Mouse (Mus musculus) kidney, postnatal 0 days (tissue): ENCODE results near the gene Ccdc88c. TPM values are rescaled to one million over a fixed set of nuclear protein-coding genes. Genes with fewer than 3 reads are reported as not detected.

Source experiments
- ATAC-seq: fragments of 200-750 bp; cut with Nextera tagmentation; replicated peaks from 2 replicates; pipeline ENCODE4 v1.8.0; 2017; ENCODE audit warnings: low read depth, moderate number of reproducible peaks, moderate TSS enrichment, moderate library complexity; ENCODE audit not compliant: low FRiP score
- DNase-seq: peaks from one replicate; pipeline ENCODE4 v3.0.0-alpha.2; 2016; ENCODE audit warnings: low spot score
- H3K27ac ChIP-seq: fragments of 300-500 bp; sonication (generic); 2 replicates; pipeline ENCODE4 v1.5.1; 2014; ENCODE audit warnings: mild to moderate bottlenecking
- H3K27me3 ChIP-seq: fragments of 300-500 bp; sonication (generic); 2 replicates; pipeline ENCODE4 v1.6.1; 2014; ENCODE audit warnings: low read length, mixed read lengths; ENCODE audit not compliant: insufficient read depth
- H3K36me3 ChIP-seq: fragments of 300-500 bp; sonication (generic); 2 replicates; pipeline ENCODE4 v1.6.1; 2014; ENCODE audit warnings: low read length, mixed read lengths; ENCODE audit not compliant: insufficient read depth
- H3K4me1 ChIP-seq: fragments of 300-500 bp; sonication (generic); replicated peaks from 2 replicates; pipeline ENCODE4 v1.6.1; 2014; ENCODE audit warnings: antibody characterized with exemption, low read length, mixed read lengths; ENCODE audit not compliant: insufficient read depth
- H3K4me2 ChIP-seq: fragments of 300-500 bp; sonication (generic); 2 replicates; pipeline ENCODE4 v1.6.1; 2014; ENCODE audit warnings: mild to moderate bottlenecking, low read length, moderate library complexity, mixed read lengths
- H3K4me3 ChIP-seq: fragments of 300-500 bp; sonication (generic); replicated peaks from 2 replicates; pipeline ENCODE4 v1.5.1; 2014; ENCODE audit warnings: low read depth, low read length
- H3K9ac ChIP-seq: fragments of 300-500 bp; sonication (generic); 2 replicates; pipeline ENCODE4 v1.6.1; 2014; ENCODE audit warnings: low read depth, low read length
- H3K9me3 ChIP-seq: fragments of 300-500 bp; sonication (generic); replicated peaks from 2 replicates; pipeline ENCODE4 v1.6.1; 2016; ENCODE audit warnings: low read length, inconsistent platforms, mixed read lengths
- CTCF ChIP-seq: IDR thresholded peaks from 2 replicates; pipeline ENCODE4 v1.5.1; 2016; ENCODE audit warnings: antibody characterized with exemption, low read depth, mild to moderate bottlenecking, moderate library complexity
- WGBS: fragments of 180-500 bp; shearing (Covaris S2); extraction: QIAGEN DNeasy Blood & Tissue Kit; methylation state at CpG from one replicate; pipeline ENCODE4 v1.1.7; 2014; 5-methylcytosine and 5-hydroxymethylcytosine counted together
- polyA plus RNA-seq: library from polyadenylated mRNA; unstranded; fragments of >200 nt; fragmentation: Nextera tagmentation; extraction: Ambion mirVana; gene quantifications from 2 replicates; pipeline ENCODE4 v1.2.1, GENCODE M21; 2015

Ccdc88c gene
- polyA plus RNA-seq, 1 experiment from 2014 or later = 7.8 TPM

GRCm38 (mm10) chr12:101025379-101025778, 3.5 kb downstream of the Ccdc88c start:
- TF ChIP-seq CTCF = no peak
- Histone ChIP-seq H3K9ac (no peak overlapping the region), H3K4me1 (peaks cover 4% of the 10 kb centered on the region; the same call in 1 of the 2 replicates), H3K36me3 (peaks cover 4% of the 10 kb centered on the region; the same call in 1 of the 2 replicates), H3K27me3 (no peaks in the 10 kb centered on the region), H3K27ac (no peak overlapping the region), H3K4me2 (no peak overlapping the region; the same call in none of the 2 replicates), H3K9me3 (no peaks in the 10 kb centered on the region), H3K4me3 (no peak overlapping the region)
- ATAC-seq = no peak
- no peak for DNase-seq
- WGBS = 55% methylated on average over 7 of the region's 7 CpGs

GRCm38 (mm10) chr12:101024824-101025223, 4.0 kb downstream of the Ccdc88c start:
- H3K27ac ChIP-seq = no peak overlapping the region
- H3K4me1 ChIP-seq = peaks cover 4% of the 10 kb centered on the region; the same call in 1 of the 2 replicates
- no peak overlapping the region for H3K4me3 ChIP-seq
- no peak for TF ChIP-seq CTCF
- no peaks in the 10 kb centered on the region for H3K27me3 ChIP-seq
- no peak for DNase-seq
- ATAC-seq = no peak
- H3K36me3 ChIP-seq = peaks cover 4% of the 10 kb centered on the region; the same call in 1 of the 2 replicates
- no peak overlapping the region for H3K9ac ChIP-seq
- H3K4me2 ChIP-seq = no peak overlapping the region; the same call in 1 of the 2 replicates
- no peaks in the 10 kb centered on the region for H3K9me3 ChIP-seq
- WGBS = 54% methylated on average over 8 of the region's 8 CpGs

GRCm38 (mm10) chr12:101023143-101023542, 5.7 kb downstream of the Ccdc88c start:
- no peak for ATAC-seq
- no peak for TF ChIP-seq CTCF
- peaks cover 4% of the 10 kb centered on the region; the same call in 1 of the 2 replicates for H3K36me3 ChIP-seq
- H3K4me2 ChIP-seq = no peak overlapping the region
- no peaks in the 10 kb centered on the region for H3K27me3 ChIP-seq
- H3K9ac ChIP-seq = no peak overlapping the region
- peaks cover 6% of the 10 kb centered on the region for H3K4me1 ChIP-seq
- no peak for DNase-seq
- H3K4me3 ChIP-seq = no peak overlapping the region
- WGBS = 85% methylated on average over 11 of the region's 11 CpGs
- no peaks in the 10 kb centered on the region for H3K9me3 ChIP-seq
- no peak overlapping the region for H3K27ac ChIP-seq

- Histone ChIP-seq H3K36me3 (peaks cover 4% of the 10 kb centered on the region; the same call in 1 of the 2 replicates), H3K27ac (no peak overlapping the region)
- TF ChIP-seq CTCF = no peak
Measured at GRCm38 (mm10) chr12:101022353-101022752, 6.5 kb downstream of the Ccdc88c start.

GRCm38 (mm10) chr12:101021484-101022226, 7.2 kb downstream of the Ccdc88c start:
- Histone ChIP-seq H3K9me3 (no peaks in the 10 kb centered on the region), H3K27ac (no peak overlapping the region), H3K4me1 (peaks cover 19% of the 10 kb centered on the region), H3K4me2 (no peak overlapping the region), H3K36me3 (peaks cover 4% of the 10 kb centered on the region; the same call in 1 of the 2 replicates), H3K4me3 (no peak overlapping the region), H3K27me3 (no peaks in the 10 kb centered on the region), H3K9ac (no peak overlapping the region)
- 82% methylated on average over 9 of the region's 9 CpGs for WGBS
- ATAC-seq (no peak), DNase-seq (no peak)
- TF ChIP-seq CTCF = no peak

More at GRCm38 (mm10) chr12:101022353-101022752, 6.5 kb downstream of the Ccdc88c start:
- no peaks in the 10 kb centered on the region for H3K9me3 ChIP-seq
- H3K4me1 ChIP-seq = peaks cover 13% of the 10 kb centered on the region
- H3K27me3 ChIP-seq = no peaks in the 10 kb centered on the region
- no peak overlapping the region for H3K4me2 ChIP-seq
- no peak overlapping the region for H3K9ac ChIP-seq
- ATAC-seq (no peak), DNase-seq (no peak)
- WGBS = 94% methylated on average over 8 of the region's 8 CpGs
- H3K4me3 ChIP-seq = no peak overlapping the region

- WGBS = 84% methylated on average over 15 of the region's 15 CpGs
- H3K27ac ChIP-seq = no peak overlapping the region
- no peak overlapping the region for H3K9ac ChIP-seq
- ATAC-seq (no peak), DNase-seq (no peak)
- no peaks in the 10 kb centered on the region for H3K27me3 ChIP-seq
- no peaks in the 10 kb centered on the region for H3K9me3 ChIP-seq
- H3K4me2 ChIP-seq = no peak overlapping the region
- peak; percentile 24; the same call in 1 of the 2 replicates for TF ChIP-seq CTCF
- H3K36me3 ChIP-seq = peaks cover 4% of the 10 kb centered on the region; the same call in 1 of the 2 replicates
- no peak overlapping the region for H3K4me3 ChIP-seq
- H3K4me1 ChIP-seq = peaks cover 21% of the 10 kb centered on the region
Measured at GRCm38 (mm10) chr12:101020210-101021015, 8.4 kb downstream of the Ccdc88c start.
